Mouse (Mus musculus) neural tube, embryonic 15.5 days (tissue): Measurements from ENCODE around the gene Eml4. TPM values are rescaled to one million over a fixed set of nuclear protein-coding genes. Genes with fewer than 3 reads are reported as not detected.

Source experiments
- ATAC-seq: fragments of 200-750 bp; cut with Nextera tagmentation; 2 replicates; pipeline ENCODE4 v1.8.0; 2017; ENCODE audit warnings: mild to moderate bottlenecking, moderate TSS enrichment, moderate library complexity; ENCODE audit not compliant: low FRiP score
- H3K27ac ChIP-seq: fragments of 300-500 bp; sonication (generic); replicated peaks from 2 replicates; pipeline ENCODE4 v1.5.1; 2015; ENCODE audit warnings: mild to moderate bottlenecking, inconsistent platforms
- H3K27me3 ChIP-seq: fragments of 300-500 bp; sonication (generic); replicated peaks from 2 replicates; pipeline ENCODE4 v1.6.1; 2015; ENCODE audit warnings: inconsistent platforms
- H3K36me3 ChIP-seq: fragments of 300-500 bp; sonication (generic); 2 replicates; pipeline ENCODE4 v1.6.1; 2015; ENCODE audit warnings: inconsistent platforms
- H3K4me1 ChIP-seq: fragments of 300-500 bp; sonication (generic); 2 replicates; pipeline ENCODE4 v1.6.1; 2015; ENCODE audit warnings: inconsistent platforms
- H3K4me2 ChIP-seq: fragments of 300-500 bp; sonication (generic); 2 replicates; pipeline ENCODE4 v1.6.1; 2015; ENCODE audit warnings: inconsistent platforms, mild to moderate bottlenecking, moderate library complexity
- H3K4me3 ChIP-seq: fragments of 300-500 bp; sonication (generic); replicated peaks from 2 replicates; pipeline ENCODE4 v1.5.1; 2015; ENCODE audit warnings: mild to moderate bottlenecking, inconsistent platforms
- H3K9ac ChIP-seq: fragments of 300-500 bp; sonication (generic); replicated peaks from 2 replicates; pipeline ENCODE4 v1.6.1; 2015; ENCODE audit warnings: mild to moderate bottlenecking, inconsistent platforms
- H3K9me3 ChIP-seq: fragments of 300-500 bp; sonication (generic); replicated peaks from 2 replicates; pipeline ENCODE4 v1.6.1; 2016; ENCODE audit warnings: inconsistent platforms
- WGBS: fragments of 180-500 bp; shearing (Covaris S2); methylation state at CpG from one replicate; pipeline ENCODE4 v1.1.7; 2015; ENCODE audit warnings: mixed read lengths; 5-methylcytosine and 5-hydroxymethylcytosine counted together
- polyA plus RNA-seq: library from polyadenylated mRNA; unstranded; fragments of >200 nt; fragmentation: Nextera tagmentation; extraction: Ambion mirVana; gene quantifications from 2 replicates; pipeline ENCODE4 v1.2.1, GENCODE M21; 2015

The Eml4 gene
- polyA plus RNA-seq, 1 experiment from 2014 or later, result 28.8 TPM

- Histone ChIP-seq H3K27ac (peak overlapping the region; percentile 37; the same call in 1 of the 2 replicates), H3K4me3 (no peak overlapping the region), H3K27me3 (no peaks in the 10 kb centered on the region), H3K9ac (no peak overlapping the region), H3K4me1 (peaks cover 27% of the 10 kb centered on the region), H3K36me3 (no peaks in the 10 kb centered on the region), H3K9me3 (no peaks in the 10 kb centered on the region), H3K4me2 (no peak overlapping the region)
- no peak for ATAC-seq
- WGBS, result 51% methylated on average over 11 of the region's 11 CpGs
These were observed 15.1 kb downstream of the Eml4 start for GRCm38 (mm10) chr17:83365614-83366355.

GRCm38 (mm10) chr17:83367387-83367786 lies 16.7 kb downstream of the Eml4 start:
- WGBS, result 93% methylated on average over 5 of the region's 5 CpGs
- no peak overlapping the region for H3K27ac ChIP-seq
- H3K9ac ChIP-seq, result no peak overlapping the region
- H3K4me2 ChIP-seq, result no peak overlapping the region
- no peak for ATAC-seq
- H3K36me3 ChIP-seq, result no peaks in the 10 kb centered on the region
- peaks cover 19% of the 10 kb centered on the region for H3K4me1 ChIP-seq
- no peaks in the 10 kb centered on the region for H3K9me3 ChIP-seq
- no peak overlapping the region for H3K4me3 ChIP-seq
- no peaks in the 10 kb centered on the region for H3K27me3 ChIP-seq

- Histone ChIP-seq H3K9ac (no peak overlapping the region), H3K36me3 (no peaks in the 10 kb centered on the region), H3K4me2 (no peak overlapping the region), H3K4me3 (no peak overlapping the region), H3K9me3 (no peaks in the 10 kb centered on the region), H3K4me1 (peaks cover 9% of the 10 kb centered on the region; the same call in 1 of the 2 replicates), H3K27ac (no peak overlapping the region), H3K27me3 (no peaks in the 10 kb centered on the region)
- ATAC-seq, result no peak
These were observed 23.4 kb downstream of the Eml4 start for GRCm38 (mm10) chr17:83374123-83374522.

GRCm38 (mm10) chr17:83375848-83376247 lies 25.1 kb downstream of the Eml4 start:
- no peaks in the 10 kb centered on the region for H3K9me3 ChIP-seq
- ATAC-seq, result no peak
- peaks cover 9% of the 10 kb centered on the region; the same call in 1 of the 2 replicates for H3K4me1 ChIP-seq
- H3K9ac ChIP-seq, result no peak overlapping the region
- WGBS, result 42% methylated on average over 3 of the region's 3 CpGs
- no peaks in the 10 kb centered on the region for H3K27me3 ChIP-seq
- H3K4me2 ChIP-seq, result no peak overlapping the region
- H3K27ac ChIP-seq, result no peak overlapping the region
- no peaks in the 10 kb centered on the region for H3K36me3 ChIP-seq
- H3K4me3 ChIP-seq, result no peak overlapping the region

- peaks cover 9% of the 10 kb centered on the region; the same call in 1 of the 2 replicates for H3K4me1 ChIP-seq
- no peaks in the 10 kb centered on the region for H3K9me3 ChIP-seq
- no peak overlapping the region for H3K27ac ChIP-seq
- H3K9ac ChIP-seq, result no peak overlapping the region
- H3K27me3 ChIP-seq, result no peaks in the 10 kb centered on the region
- WGBS, result 32% methylated on average over 4 of the region's 4 CpGs
- H3K36me3 ChIP-seq, result no peaks in the 10 kb centered on the region
- H3K4me2 ChIP-seq, result no peak overlapping the region
- no peak overlapping the region for H3K4me3 ChIP-seq
- no peak for ATAC-seq
These were observed 26.1 kb downstream of the Eml4 start for GRCm38 (mm10) chr17:83376801-83377200.

- Histone ChIP-seq H3K4me2 (no peak overlapping the region), H3K36me3 (no peaks in the 10 kb centered on the region), H3K9ac (no peak overlapping the region), H3K4me3 (no peak overlapping the region), H3K4me1 (peaks cover 9% of the 10 kb centered on the region; the same call in 1 of the 2 replicates), H3K9me3 (no peaks in the 10 kb centered on the region), H3K27me3 (no peaks in the 10 kb centered on the region), H3K27ac (no peak overlapping the region)
- ATAC-seq, result no peak
- 50% methylated on average over 10 of the region's 10 CpGs for WGBS
These were observed 27.2 kb downstream of the Eml4 start for GRCm38 (mm10) chr17:83377755-83378443.

GRCm38 (mm10) chr17:83378444-83378762 lies 27.7 kb downstream of the Eml4 start:
- H3K4me3 ChIP-seq, result no peak overlapping the region
- no peaks in the 10 kb centered on the region for H3K9me3 ChIP-seq
- no peak overlapping the region for H3K4me2 ChIP-seq
- no peak for ATAC-seq
- no peak overlapping the region for H3K27ac ChIP-seq
- H3K36me3 ChIP-seq, result no peaks in the 10 kb centered on the region
- H3K27me3 ChIP-seq, result no peaks in the 10 kb centered on the region
- peaks cover 9% of the 10 kb centered on the region; the same call in 1 of the 2 replicates for H3K4me1 ChIP-seq
- H3K9ac ChIP-seq, result no peak overlapping the region
- WGBS, result 36% methylated on average over 4 of the region's 4 CpGs

GRCm38 (mm10) chr17:83379366-83379765 lies 28.6 kb downstream of the Eml4 start:
- no peak overlapping the region for H3K4me2 ChIP-seq
- no peak overlapping the region for H3K9ac ChIP-seq
- peaks cover 9% of the 10 kb centered on the region; the same call in 1 of the 2 replicates for H3K4me1 ChIP-seq
- no peaks in the 10 kb centered on the region for H3K27me3 ChIP-seq
- H3K4me3 ChIP-seq, result no peak overlapping the region
- no peaks in the 10 kb centered on the region for H3K36me3 ChIP-seq
- no peak overlapping the region for H3K27ac ChIP-seq
- H3K9me3 ChIP-seq, result no peaks in the 10 kb centered on the region
- 84% methylated on average over 2 of the region's 2 CpGs for WGBS
- ATAC-seq, result no peak

GRCm38 (mm10) chr17:83379791-83380190 lies 29.1 kb downstream of the Eml4 start:
- no peak overlapping the region for H3K4me2 ChIP-seq
- no peaks in the 10 kb centered on the region for H3K36me3 ChIP-seq
- no peaks in the 10 kb centered on the region for H3K9me3 ChIP-seq
- ATAC-seq, result no peak
- no peaks in the 10 kb centered on the region for H3K27me3 ChIP-seq
- no peak overlapping the region for H3K4me3 ChIP-seq
- no peak overlapping the region for H3K9ac ChIP-seq
- WGBS, result 89% methylated on average over 3 of the region's 3 CpGs
- no peak overlapping the region for H3K27ac ChIP-seq
- H3K4me1 ChIP-seq, result peaks cover 9% of the 10 kb centered on the region; the same call in 1 of the 2 replicates

GRCm38 (mm10) chr17:83382752-83383151 lies 32.0 kb downstream of the Eml4 start:
- peaks cover 8% of the 10 kb centered on the region; the same call in 1 of the 2 replicates for H3K4me1 ChIP-seq
- H3K4me2 ChIP-seq, result no peak overlapping the region
- H3K9me3 ChIP-seq, result no peaks in the 10 kb centered on the region
- no peak for ATAC-seq
- WGBS, result 85% methylated on average over 5 of the region's 5 CpGs
- H3K27me3 ChIP-seq, result no peaks in the 10 kb centered on the region
- no peak overlapping the region for H3K4me3 ChIP-seq
- H3K27ac ChIP-seq, result no peak overlapping the region
- no peak overlapping the region for H3K9ac ChIP-seq
- H3K36me3 ChIP-seq, result no peaks in the 10 kb centered on the region

GRCm38 (mm10) chr17:83384981-83385380 lies 34.2 kb downstream of the Eml4 start:
- no peaks in the 10 kb centered on the region for H3K27me3 ChIP-seq
- H3K9ac ChIP-seq, result no peak overlapping the region
- H3K4me1 ChIP-seq, result no peaks in the 10 kb centered on the region
- H3K4me2 ChIP-seq, result no peak overlapping the region
- H3K9me3 ChIP-seq, result no peaks in the 10 kb centered on the region
- 95% methylated on average over 2 of the region's 2 CpGs for WGBS
- no peaks in the 10 kb centered on the region for H3K36me3 ChIP-seq
- no peak overlapping the region for H3K4me3 ChIP-seq
- no peak for ATAC-seq
- H3K27ac ChIP-seq, result no peak overlapping the region

- H3K27me3 ChIP-seq, result no peaks in the 10 kb centered on the region
- no peak overlapping the region for H3K4me2 ChIP-seq
- no peaks in the 10 kb centered on the region for H3K4me1 ChIP-seq
- no peak overlapping the region for H3K27ac ChIP-seq
- no peak overlapping the region for H3K4me3 ChIP-seq
- H3K9ac ChIP-seq, result no peak overlapping the region
- no peaks in the 10 kb centered on the region for H3K36me3 ChIP-seq
- 84% methylated on average over 3 of the region's 3 CpGs for WGBS
- no peaks in the 10 kb centered on the region for H3K9me3 ChIP-seq
- no peak for ATAC-seq
These were observed 36.4 kb downstream of the Eml4 start for GRCm38 (mm10) chr17:83387161-83387560.
